Mouse (Mus musculus) bone marrow macrophage, adult 2 months (primary cell): ENCODE measurements around the gene Rbx1.

Experiments used
- CTCF ChIP-seq: IDR thresholded peaks from 2 replicates; pipeline ENCODE4 v1.5.1; 2012; ENCODE audit warnings: low read depth, mild to moderate bottlenecking, low read length, moderate library complexity
- POLR2A ChIP-seq: IDR thresholded peaks from 2 replicates; pipeline ENCODE4 v1.6.1; 2012; ENCODE audit warnings: mild to moderate bottlenecking, low read depth, low read length, borderline replicate concordance

DNA sequence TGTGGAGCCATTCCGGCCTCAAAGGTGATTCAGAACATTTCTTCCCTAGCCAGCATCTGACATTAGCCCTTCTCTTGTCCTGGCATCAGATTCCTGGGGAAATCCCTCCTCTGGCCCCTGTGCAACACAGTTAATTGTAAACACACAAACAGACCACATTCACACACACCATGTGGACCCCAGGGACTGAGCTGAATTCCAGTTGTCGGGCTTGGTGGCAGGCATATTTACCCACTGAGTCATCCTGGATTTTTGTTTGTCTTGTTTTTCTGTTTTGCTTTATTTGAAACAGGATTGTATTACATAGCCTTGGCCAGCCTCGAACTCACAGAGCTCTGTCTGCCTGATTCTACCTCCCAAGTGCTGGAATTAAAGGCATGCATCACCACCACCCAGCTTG, 49.1 kb downstream of the Rbx1 start:
- TF ChIP-seq POLR2A (no peak), CTCF (no peak)
